Comparison of ENCODE assay signal across 8 mouse cellular contexts in the genomic region with DNA sequence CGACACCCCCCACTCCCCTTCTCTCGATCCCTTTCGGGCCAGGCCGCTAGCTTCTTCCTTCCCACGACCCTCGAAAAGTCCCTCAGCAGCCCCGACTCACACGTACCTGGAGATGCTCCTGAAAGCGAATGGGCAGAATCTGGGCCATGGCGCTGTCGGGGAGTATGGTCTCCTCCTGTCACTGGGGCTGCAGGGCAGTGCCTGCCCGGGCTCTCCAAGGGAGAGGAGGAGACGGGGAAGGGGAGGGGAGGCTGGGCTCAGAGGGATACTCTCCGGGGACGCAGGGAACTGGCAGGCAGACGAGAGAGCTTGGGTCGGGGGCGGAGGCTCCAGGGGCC. TPM values are rescaled to one million over a fixed set of nuclear protein-coding genes. Genes with fewer than 3 reads are reported as not detected.
DNase-seq lines count a peak whose midpoint lies in the region; ATAC-seq and TF ChIP-seq lines count a peak whose summit lies in the region.

No protein-coding gene starts in this region.

- H3K36me3 ChIP-seq in heart, adult 2 months (ENCODE audit: control insufficient read depth, insufficient read depth, low read length), result peaks cover 32% of the 10 kb centered on the region
- no peaks in the 10 kb centered on the region for H3K36me3 ChIP-seq in thymus, adult 2 months (ENCODE audit: control insufficient read depth, insufficient read depth, low read length)
- peaks cover 29% of the 10 kb centered on the region for H3K36me3 ChIP-seq in liver, embryonic 12.5 days

- no peaks in the 10 kb centered on the region for H3K27me3 ChIP-seq in heart, adult 2 months (ENCODE audit: control insufficient read depth, insufficient read depth, low read length)
- H3K27me3 ChIP-seq in thymus, adult 2 months (ENCODE audit: control insufficient read depth, insufficient read depth, low read length), result no peaks in the 10 kb centered on the region
- H3K27me3 ChIP-seq in liver, embryonic 12.5 days (replicated peaks), result no peaks in the 10 kb centered on the region

- H3K9ac ChIP-seq in heart, adult 2 months (ENCODE audit: low read depth, low read length), result peak overlapping the region; percentile 90
- peak overlapping the region; percentile 99 for H3K9ac ChIP-seq in liver, embryonic 12.5 days

- WGBS in heart, adult 2 months, result under 1% methylated on average over 18 of the region's 18 CpGs
- 0% methylated on average over 18 of the region's 18 CpGs for WGBS in thymus, adult 2 months
- WGBS in liver, embryonic 12.5 days (ENCODE audit: insufficient replicate concordance), result under 1% methylated on average over 18 of the region's 18 CpGs

- TF ChIP-seq POLR2A in heart, adult 2 months (IDR thresholded peaks at IDR 0.05; ENCODE audit: insufficient read depth, low read depth, low read length), result no peak
- peak; percentile 45; the same call in 1 of the 2 replicates for TF ChIP-seq POLR2A in thymus, adult 2 months (IDR thresholded peaks at IDR 0.05; ENCODE audit: control insufficient read depth, extremely low read depth, insufficient read depth, low read length, poor library complexity)

- peaks cover 8% of the 10 kb centered on the region for H3K4me1 ChIP-seq in heart, adult 2 months (ENCODE audit: control insufficient read depth, insufficient read depth, low read length)
- peaks cover 5% of the 10 kb centered on the region; the same call in 1 of the 2 replicates for H3K4me1 ChIP-seq in thymus, adult 2 months (replicated peaks; ENCODE audit: control insufficient read depth, insufficient read depth, low read length)
- H3K4me1 ChIP-seq in liver, embryonic 12.5 days, result peaks cover 68% of the 10 kb centered on the region

- peak overlapping the region; percentile 93 for H3K4me3 ChIP-seq in heart, adult 2 months
- H3K4me3 ChIP-seq in thymus, adult 2 months (ENCODE audit: control insufficient read depth, insufficient read depth, low read length), result peak overlapping the region; percentile 99
- H3K4me3 ChIP-seq in liver, embryonic 12.5 days, result peak overlapping the region; percentile 100

- no peak for TF ChIP-seq CTCF in heart, adult 2 months (IDR thresholded peaks at IDR 0.05)
- no peak for TF ChIP-seq CTCF in thymus, adult 2 months (IDR thresholded peaks at IDR 0.05; ENCODE audit: borderline replicate concordance, control insufficient read depth, extremely low read depth, insufficient read depth, low read length, poor library complexity)

- H3K79me2 ChIP-seq in heart, adult 2 months (replicated peaks; ENCODE audit: control insufficient read depth, insufficient read depth, low read length), result peaks cover 7% of the 10 kb centered on the region

- peak overlapping the region; percentile 92 for H3K4me2 ChIP-seq in liver, embryonic 12.5 days

- H3K9me3 ChIP-seq in liver, embryonic 12.5 days (replicated peaks), result no peaks in the 10 kb centered on the region

- peak overlapping the region; percentile 98 for H3K27ac ChIP-seq in heart, adult 2 months
- H3K27ac ChIP-seq in thymus, adult 2 months (ENCODE audit: control insufficient read depth, insufficient read depth, low read length), result peak overlapping the region; percentile 88
- peak overlapping the region; percentile 100 for H3K27ac ChIP-seq in liver, embryonic 12.5 days

- TF ChIP-seq EP300 in heart, adult 2 months (IDR thresholded peaks at IDR 0.05; ENCODE audit: insufficient read depth, low read depth, low read length), result no peak

- intact Hi-C loops in heart, adult 2 months (cut with DNase I), result loop anchor here (2.0 to 5.0 kb wide), 5 partner anchors 26 to 238 kb away; a partner anchor contains a TSS
- intact Hi-C loops in left cerebral cortex, postnatal 14 days (cut with DNase I), result no loop called here

- peak; percentile 36 for ATAC-seq in liver, embryonic 12.5 days

- no peak for DNase-seq in heart, adult 2 months
- DNase-seq in heart, adult 9 months (ENCODE audit: low spot score in 2 of 2), result no peak
- no peak for DNase-seq in thymus, adult 2 months
- DNase-seq in thymus, postnatal 14 days, result no peak
- DNase-seq in adrenal gland, adult (ENCODE audit: inconsistent age in 2 of 2, low spot score in 1 of 2), result no peak
- DNase-seq in layer of hippocampus, adult 18-20 months (ENCODE audit: low spot score in 2 of 2), result no peak
- DNase-seq in left cerebral cortex, postnatal 14 days (ENCODE audit: low spot score in 2 of 2), result no peak

RNA-seq across cellular contexts. Expression of a gene that starts 0.3 kb away (rescaled TPM):
- total RNA-seq in heart, adult 2 months (2021), result 100 to 1,000 TPM; 143 to 147 TPM
- 63.2 and 101 TPM in 2 replicates for polyA plus RNA-seq in heart, adult 2 months (2012; rRNA removed)
- polyA plus RNA-seq in thymus, adult 2 months (2012; rRNA removed), result 70.7 and 77.3 TPM in 2 replicates
- 133 and 135 TPM in 2 replicates for polyA plus RNA-seq in liver, embryonic 12.5 days (2016; fragmentation: Nextera tagmentation; extraction: Ambion mirVana)
- 100 to 1,000 TPM; 434 to 477 TPM for total RNA-seq in layer of hippocampus, adult 18-20 months (2021)
- 100 to 1,000 TPM; 537 to 538 TPM for total RNA-seq in left cerebral cortex, postnatal 14 days (2021)

RNA-seq across cellular contexts. Expression of a gene that starts 50.4 kb away (rescaled TPM):
- total RNA-seq in heart, adult 2 months (2021), result 10 to 100 TPM; 13.8 to 18.1 TPM
- polyA plus RNA-seq in heart, adult 2 months (2012; rRNA removed), result 3.6 and 6.0 TPM in 2 replicates
- 4.6 and 5.4 TPM in 2 replicates for polyA plus RNA-seq in thymus, adult 2 months (2012; rRNA removed)
- 10.0 TPM in 2 replicates for polyA plus RNA-seq in liver, embryonic 12.5 days (2016; fragmentation: Nextera tagmentation; extraction: Ambion mirVana)
- 10 to 100 TPM; 25.7 to 28.9 TPM for total RNA-seq in layer of hippocampus, adult 18-20 months (2021)
- total RNA-seq in left cerebral cortex, postnatal 14 days (2021), result 10 to 100 TPM; 15.7 to 19.5 TPM
